Mouse (Mus musculus) ES-E14 (cell line): ENCODE data around the gene Capzb. TPM values are rescaled to one million over a fixed set of nuclear protein-coding genes. Genes with fewer than 3 reads are reported as not detected.
A peak's percentile ranks its signal among the peaks of the same experiment; 100 is the strongest.

ENCODE experiments used
- DNase-seq: peaks from one replicate; pipeline ENCODE4 v3.0.0-alpha.2; 2013; ENCODE audit warnings: low read depth, low spot score
- H3K27ac ChIP-seq: 2 replicates; pipeline ENCODE4 v1.5.1; 2012; ENCODE audit warnings: low read depth, mild to moderate bottlenecking, low read length, moderate library complexity, mixed read lengths; ENCODE audit not compliant: poor library complexity, insufficient read depth, severe bottlenecking
- H3K36me3 ChIP-seq: 2 replicates; pipeline ENCODE4 v1.6.1; 2012; ENCODE audit warnings: mild to moderate bottlenecking, low read length, moderate library complexity, mixed read lengths; ENCODE audit not compliant: control insufficient read depth, poor library complexity, insufficient read depth, severe bottlenecking
- H3K4me1 ChIP-seq, 2 experiments: fragments of 150-350 bp in 1 of 2; sonication (generic) in 1 of 2; 2 replicates each; pipeline ENCODE4 v1.6.1; 2012; ENCODE audit warnings: low read length in 2 of 2, mild to moderate bottlenecking in 1 of 2, mixed read lengths in 1 of 2; ENCODE audit not compliant: control insufficient read depth in 2 of 2, insufficient read depth in 2 of 2, poor library complexity in 1 of 2
- H3K4me3 ChIP-seq, 2 experiments: fragments of 150-350 bp in 1 of 2; sonication (generic) in 1 of 2; 2 replicates each; pipeline ENCODE4 v1.5.1; 2012; ENCODE audit warnings: low read length in 2 of 2, low read depth in 1 of 2, mild to moderate bottlenecking in 1 of 2, mixed read lengths in 1 of 2; ENCODE audit not compliant: insufficient read depth in 1 of 2, poor library complexity in 1 of 2, severe bottlenecking in 1 of 2
- H3K9ac ChIP-seq: 2 replicates; pipeline ENCODE4 v1.6.1; 2012; ENCODE audit warnings: low read depth, mild to moderate bottlenecking, low read length, mixed read lengths; ENCODE audit not compliant: poor library complexity, insufficient read depth, severe bottlenecking
- H3K9me3 ChIP-seq: fragments of 150-350 bp; sonication (generic); 2 replicates; pipeline ENCODE4 v1.6.1; 2012; ENCODE audit warnings: low read depth, mild to moderate bottlenecking, low read length; ENCODE audit not compliant: control insufficient read depth, insufficient read depth
- CHD2 ChIP-seq: IDR thresholded peaks from 2 replicates; pipeline ENCODE4 v1.6.1; 2014; ENCODE audit warnings: mild to moderate bottlenecking, low read depth, low read length, inconsistent platforms
- HCFC1 ChIP-seq: IDR thresholded peaks from 2 replicates; pipeline ENCODE4 v1.6.1; 2012; ENCODE audit warnings: low read length, inconsistent platforms, borderline replicate concordance; ENCODE audit not compliant: insufficient read depth
- MAFK ChIP-seq: IDR thresholded peaks from 2 replicates; pipeline ENCODE4 v1.6.1; 2014; ENCODE audit warnings: mild to moderate bottlenecking, low read depth, low read length, inconsistent platforms; ENCODE audit not compliant: insufficient read depth
- ZC3H11A ChIP-seq: IDR thresholded peaks from 2 replicates; pipeline ENCODE4 v1.6.1; 2012; ENCODE audit warnings: low read depth, mild to moderate bottlenecking, inconsistent platforms, low read length, borderline replicate concordance
- ZNF384 ChIP-seq: IDR thresholded peaks from 2 replicates; pipeline ENCODE4 v1.6.1; 2012; ENCODE audit warnings: low read depth, low read length, inconsistent platforms
- in situ Hi-C, 2 experiments: fragments of 600-800 bp; cut with MboI; formaldehyde crosslinking; loops; one replicate each; pipeline ENCODE4 v1.15.1; 2025; ENCODE audit warnings: low sequenced_read_pairs in 2 of 2, inconsistent platforms in 1 of 2; ENCODE audit not compliant: unreplicated experiment in 2 of 2
- total RNA-seq: library from RNA; depleted of rRNA; stranded (reverse); fragments of 300-350 nt; gene quantifications from 2 replicates; pipeline ENCODE4 v1.2.3, GENCODE M21; 2012

The Capzb gene
- total RNA-seq, 1 experiment: 111 TPM

GRCm38 (mm10) chr4:139206353-139207045 lies 13.8 kb downstream of the Capzb start:
- Histone ChIP-seq H3K27ac (no peak overlapping the region), H3K4me3 (no peak overlapping the region), H3K9ac (no peak overlapping the region), H3K4me1 (peaks cover 0 to 19% of the 10 kb centered on the region in 2 experiments; a peak in 2 of 4 replicates), H3K36me3 (peaks cover 10% of the 10 kb centered on the region; the same call in 1 of the 2 replicates), H3K9me3 (no peaks in the 10 kb centered on the region)
- no peak for DNase-seq
- TF ChIP-seq MAFK (no peak), ZC3H11A (no peak), HCFC1 (no peak), ZNF384 (no peak), CHD2 (no peak)
- in situ Hi-C loops: no loop called here

- DNase-seq: no peak
- Histone ChIP-seq H3K4me1 (peaks cover 3 to 28% of the 10 kb centered on the region in 2 experiments; a peak in 3 of 4 replicates), H3K4me3 (no peak overlapping the region), H3K9ac (0 out of 2 replicates have a peak overlapping the region, but pooled peaks have one; percentile 14), H3K9me3 (no peaks in the 10 kb centered on the region), H3K36me3 (peaks cover 18% of the 10 kb centered on the region; the same call in 1 of the 2 replicates), H3K27ac (no peak overlapping the region)
- in situ Hi-C loops: no loop called here
- no peak for TF ChIP-seq CHD2
- no peak for TF ChIP-seq MAFK
- no peak for TF ChIP-seq HCFC1
- no peak for TF ChIP-seq ZC3H11A
- TF ChIP-seq ZNF384: no peak
These were observed 15.8 kb downstream of the Capzb start for GRCm38 (mm10) chr4:139208236-139209129.

- H3K9ac ChIP-seq: no peak overlapping the region
- in situ Hi-C loops: no loop called here
- no peak overlapping the region for H3K27ac ChIP-seq
- peaks cover 3 to 31% of the 10 kb centered on the region in 2 experiments; a peak in 3 of 4 replicates for H3K4me1 ChIP-seq
- no peak for DNase-seq
- peak overlapping the region in 1 of 2 experiments; percentile 1; a peak in 1 of 4 replicates for H3K4me3 ChIP-seq
- TF ChIP-seq ZNF384 (no peak), HCFC1 (no peak), MAFK (no peak), CHD2 (no peak), ZC3H11A (no peak)
- H3K9me3 ChIP-seq: no peaks in the 10 kb centered on the region
- H3K36me3 ChIP-seq: peaks cover 22% of the 10 kb centered on the region; the same call in 1 of the 2 replicates
These were observed 16.6 kb downstream of the Capzb start for GRCm38 (mm10) chr4:139209130-139209840.

DNA sequence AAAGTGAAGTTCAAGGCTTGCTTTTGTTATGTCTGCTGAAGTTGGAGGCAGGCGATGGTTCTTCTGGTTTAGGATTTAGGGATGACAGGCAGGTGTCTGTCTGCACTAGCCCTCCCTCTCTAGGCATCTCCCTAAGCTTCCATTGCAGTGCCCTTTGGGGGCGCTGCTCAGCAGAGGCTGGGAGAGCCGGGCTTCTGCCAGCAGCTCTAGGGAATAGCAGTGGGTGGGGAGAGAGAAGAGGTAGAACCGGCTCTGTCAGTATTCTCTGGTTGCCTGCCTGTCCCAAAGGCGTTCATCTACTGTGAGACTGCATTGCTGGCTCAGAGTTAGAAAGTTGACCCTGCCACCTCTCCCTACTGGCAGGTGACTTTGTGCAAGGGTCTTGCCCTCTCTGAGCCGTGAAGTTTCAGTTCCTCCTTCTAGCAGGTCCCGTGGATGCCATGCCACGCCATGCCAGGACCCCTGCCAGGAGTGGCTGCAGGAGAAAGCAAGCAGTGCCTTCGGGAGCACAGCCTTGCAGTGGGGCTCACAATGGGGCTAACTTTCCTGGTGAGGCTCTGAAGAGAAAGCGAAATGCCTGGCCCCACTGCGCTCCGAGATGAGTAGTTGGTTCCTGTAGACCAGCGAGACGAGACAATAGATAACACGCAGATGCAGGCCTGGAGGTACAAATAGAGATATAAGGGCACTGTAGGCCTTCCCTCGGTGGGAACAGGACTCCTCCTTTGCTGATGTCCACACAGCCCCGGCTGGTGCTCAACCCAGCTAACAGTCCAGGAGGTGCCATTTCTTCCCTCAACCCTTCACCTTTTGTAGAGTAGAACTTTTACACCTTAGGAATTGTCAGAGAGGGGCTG lies 19.5 kb downstream of the Capzb start:
- TF ChIP-seq CHD2 (no peak), ZNF384 (no peak), MAFK (no peak), ZC3H11A (no peak), HCFC1 (no peak)
- H3K36me3 ChIP-seq: peaks cover 30% of the 10 kb centered on the region; the same call in 1 of the 2 replicates
- H3K27ac ChIP-seq: no peak overlapping the region
- DNase-seq: no peak
- no peak overlapping the region for H3K4me3 ChIP-seq
- H3K4me1 ChIP-seq: peaks cover 3 to 40% of the 10 kb centered on the region in 2 experiments; a peak in 3 of 4 replicates
- in situ Hi-C loops: no loop called here
- H3K9ac ChIP-seq: no peak overlapping the region
- no peaks in the 10 kb centered on the region for H3K9me3 ChIP-seq
